Mouse (Mus musculus): ENCODE measurements at regions not wholly inside any gene's neighbourhood (a gene's known extent, or its start where the extent isn't known, plus 50 kb on each side); places are given as distances from the start of the nearest gene placed in this dataset.

DNA sequence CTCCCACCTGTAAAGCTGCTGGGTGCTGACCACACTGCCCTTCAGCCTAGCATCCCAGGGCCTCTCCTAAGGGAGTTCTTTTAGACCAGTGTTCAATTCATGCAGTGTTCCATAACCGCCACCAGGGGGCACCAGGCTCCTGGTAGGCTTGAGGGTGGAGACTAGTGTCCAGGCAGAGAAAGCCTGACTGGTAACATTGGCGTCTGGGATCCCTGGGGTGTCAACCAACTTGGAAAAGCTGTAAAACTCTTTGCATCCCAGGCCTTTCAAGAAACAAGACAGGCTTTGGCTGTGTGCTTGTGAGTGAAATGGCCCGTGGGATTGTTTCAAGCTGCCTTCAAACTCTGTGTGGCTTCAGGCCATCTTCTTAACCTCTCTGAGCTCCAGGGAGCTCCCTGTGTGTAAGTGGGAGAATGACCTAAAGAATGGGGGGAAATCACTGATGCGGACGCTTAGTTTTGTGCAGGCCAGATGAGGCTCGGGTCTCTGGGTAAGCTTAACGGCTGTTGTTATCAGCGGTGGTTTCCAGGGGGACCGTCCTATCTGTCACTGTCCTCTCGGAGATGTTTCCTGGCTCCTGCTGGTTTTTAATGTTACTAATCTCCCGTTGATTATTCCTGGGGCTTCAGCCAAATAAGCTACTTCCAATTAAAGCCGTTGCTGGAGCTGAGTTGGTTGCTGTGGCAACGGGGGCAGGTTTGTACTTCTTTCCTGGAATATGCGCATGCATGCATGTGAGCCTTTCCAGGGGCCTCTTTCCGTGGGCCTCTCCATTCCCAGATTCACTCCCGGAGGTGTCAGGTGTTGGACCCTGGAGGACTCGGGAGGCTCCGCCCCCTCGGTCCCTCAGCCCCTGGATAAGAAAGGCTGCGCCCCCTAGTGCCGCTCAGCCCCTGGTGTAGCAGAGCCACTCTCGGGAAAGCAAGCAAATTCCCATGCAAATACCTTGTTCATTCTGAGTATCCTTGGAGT lies 147.6 kb upstream of the Kcnab2 start:
- DNase-seq: peak; percentile 26 to 77

GRCm38 (mm10) chr4:152622022-152622777 lies 144.5 kb upstream of the Kcnab2 start:
- no peak for DNase-seq

DNA sequence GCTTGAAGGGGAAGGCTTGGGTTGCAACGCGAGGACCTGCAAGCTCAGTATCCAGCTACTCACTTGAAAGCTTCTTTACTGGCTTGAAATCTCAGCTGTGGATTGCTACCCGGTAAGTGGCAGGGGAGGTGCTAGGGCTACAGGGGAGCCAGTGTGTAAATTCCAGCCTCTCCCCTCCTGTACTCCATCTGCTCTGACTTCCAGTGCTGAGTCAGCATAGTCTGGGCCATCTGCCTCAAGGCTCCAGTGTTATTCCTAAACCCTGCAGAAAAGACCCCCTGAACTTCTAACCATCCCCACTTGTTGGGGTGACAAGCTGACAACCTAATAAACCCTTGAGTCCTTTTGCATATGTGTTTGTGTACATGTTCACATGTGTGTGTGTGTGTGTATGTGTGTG lies 140.0 kb upstream of the Kcnab2 start:
- no peak for DNase-seq

- no peak for DNase-seq
Measured at GRCm38 (mm10) chr4:152615155-152615554, 137.5 kb upstream of the Kcnab2 start.

DNA sequence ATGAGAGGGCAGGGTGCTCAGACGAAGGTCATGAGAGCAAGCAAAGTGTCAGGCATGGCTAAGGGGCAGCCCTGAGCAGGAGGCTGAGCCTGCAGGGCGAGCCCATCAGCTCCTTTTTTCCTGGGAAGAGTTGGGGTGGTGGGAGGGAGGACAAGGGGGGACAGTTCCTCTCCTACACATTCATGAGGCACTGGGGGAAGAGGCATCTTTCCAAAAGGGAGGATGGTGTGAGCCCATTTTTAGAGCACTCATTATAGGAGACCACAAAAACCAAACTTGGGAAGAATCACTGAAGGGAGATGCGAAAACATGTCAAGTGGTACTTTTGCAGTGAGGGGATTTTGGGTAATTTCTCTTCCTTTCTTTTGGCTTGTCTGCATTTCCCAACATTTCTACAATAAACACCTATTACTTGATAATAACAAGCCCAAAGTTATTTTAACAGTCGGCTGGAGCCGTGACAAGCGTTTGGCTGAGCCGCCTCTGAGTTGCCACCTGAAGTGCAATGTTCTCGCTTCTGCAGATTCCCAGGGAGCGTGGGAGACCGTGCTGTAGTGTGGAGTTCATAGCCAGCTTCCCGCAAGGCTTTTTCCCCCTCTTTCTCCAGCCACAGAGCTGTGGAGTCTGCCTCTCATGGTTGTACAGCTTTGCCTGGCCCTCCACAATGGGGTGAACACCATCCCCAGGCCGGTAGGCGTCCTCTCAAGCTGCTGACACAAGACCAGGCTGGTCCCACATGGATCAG lies 136.9 kb upstream of the Kcnab2 start:
- DNase-seq: no peak
